Mouse (Mus musculus) heart, embryonic 11.5 days (tissue): ENCODE results near the gene Hspb9. TPM values are rescaled to one million over a fixed set of nuclear protein-coding genes. Genes with fewer than 3 reads are reported as not detected.

Source experiments
- ATAC-seq: fragments of 200-750 bp; cut with Nextera tagmentation; replicated peaks from 2 replicates; pipeline ENCODE4 v1.8.0; 2017; ENCODE audit warnings: moderate library complexity; ENCODE audit not compliant: insufficient number of reproducible peaks, low FRiP score, low TSS enrichment
- H3K27ac ChIP-seq: fragments of 300-500 bp; sonication (generic); 2 replicates; pipeline ENCODE4 v1.5.1; 2014; ENCODE audit warnings: mild to moderate bottlenecking, low read depth, low read length
- H3K27me3 ChIP-seq: fragments of 300-500 bp; sonication (generic); 2 replicates; pipeline ENCODE4 v1.6.1; 2014; ENCODE audit warnings: mild to moderate bottlenecking, low read length, mixed read lengths; ENCODE audit not compliant: control insufficient read depth, insufficient read depth
- H3K36me3 ChIP-seq: fragments of 300-500 bp; sonication (generic); 2 replicates; pipeline ENCODE4 v1.6.1; 2014; ENCODE audit warnings: mild to moderate bottlenecking, low read length, moderate library complexity, mixed read lengths; ENCODE audit not compliant: control insufficient read depth, insufficient read depth
- H3K4me1 ChIP-seq: fragments of 300-500 bp; sonication (generic); 2 replicates; pipeline ENCODE4 v1.6.1; 2014; ENCODE audit warnings: low read length; ENCODE audit not compliant: control insufficient read depth, insufficient read depth
- H3K4me2 ChIP-seq: fragments of 300-500 bp; sonication (generic); 2 replicates; pipeline ENCODE4 v1.6.1; 2014; ENCODE audit warnings: mild to moderate bottlenecking, moderate library complexity
- H3K4me3 ChIP-seq: fragments of 300-500 bp; sonication (generic); 2 replicates; pipeline ENCODE4 v1.5.1; 2014; ENCODE audit warnings: low read depth, low read length
- H3K9ac ChIP-seq: fragments of 300-500 bp; sonication (generic); 2 replicates; pipeline ENCODE4 v1.6.1; 2014; ENCODE audit warnings: mild to moderate bottlenecking, low read depth, low read length, moderate library complexity
- H3K9me3 ChIP-seq: fragments of 300-500 bp; sonication (generic); replicated peaks from 2 replicates; pipeline ENCODE4 v1.6.1; 2016; ENCODE audit warnings: low read length; ENCODE audit not compliant: control insufficient read depth
- WGBS: fragments of 180-500 bp; shearing (Covaris S2); extraction: QIAGEN DNeasy Blood & Tissue Kit; methylation state at CpG from one replicate; pipeline ENCODE4 v1.1.7; 2014; ENCODE audit not compliant: insufficient replicate concordance; 5-methylcytosine and 5-hydroxymethylcytosine counted together
- polyA plus RNA-seq: library from polyadenylated mRNA; unstranded; fragments of >200 nt; fragmentation: Nextera tagmentation; extraction: Ambion mirVana; gene quantifications from 2 replicates; pipeline ENCODE4 v1.2.1, GENCODE M21; 2014

Gene Hspb9
- polyA plus RNA-seq, 1 experiment from 2014 or later, result not detected

DNA sequence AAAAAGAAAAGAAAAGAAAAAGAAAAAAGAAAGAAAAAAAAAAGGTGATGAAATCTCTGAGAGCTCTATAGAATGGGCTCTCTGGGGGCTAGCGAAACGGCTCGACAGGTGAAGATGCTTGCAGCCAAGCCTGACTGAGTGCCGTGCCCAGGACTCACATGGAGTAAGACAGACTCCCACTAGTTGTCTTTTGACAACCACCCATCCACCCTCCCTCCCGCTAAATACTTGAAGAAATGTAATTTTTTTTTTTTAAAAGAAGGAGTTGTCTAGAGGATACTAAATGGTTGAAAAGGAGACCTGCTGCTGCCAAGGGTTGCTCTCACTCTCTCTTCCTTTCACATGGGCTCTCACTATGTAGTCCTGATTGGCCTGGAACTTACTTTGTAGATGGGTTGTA is 25.1 kb downstream of the Hspb9 start:
- peak overlapping the region; percentile 77 for H3K9ac ChIP-seq
- WGBS, result 21% methylated on average over 5 of the region's 5 CpGs
- H3K9me3 ChIP-seq, result no peaks in the 10 kb centered on the region
- peak overlapping the region; percentile 80 for H3K27ac ChIP-seq
- H3K4me1 ChIP-seq, result peaks cover 19% of the 10 kb centered on the region
- ATAC-seq, result no peak
- no peaks in the 10 kb centered on the region for H3K36me3 ChIP-seq
- peak overlapping the region; percentile 81 for H3K4me2 ChIP-seq
- peaks cover 6% of the 10 kb centered on the region; the same call in 1 of the 2 replicates for H3K27me3 ChIP-seq
- H3K4me3 ChIP-seq, result peak overlapping the region; percentile 99

DNA sequence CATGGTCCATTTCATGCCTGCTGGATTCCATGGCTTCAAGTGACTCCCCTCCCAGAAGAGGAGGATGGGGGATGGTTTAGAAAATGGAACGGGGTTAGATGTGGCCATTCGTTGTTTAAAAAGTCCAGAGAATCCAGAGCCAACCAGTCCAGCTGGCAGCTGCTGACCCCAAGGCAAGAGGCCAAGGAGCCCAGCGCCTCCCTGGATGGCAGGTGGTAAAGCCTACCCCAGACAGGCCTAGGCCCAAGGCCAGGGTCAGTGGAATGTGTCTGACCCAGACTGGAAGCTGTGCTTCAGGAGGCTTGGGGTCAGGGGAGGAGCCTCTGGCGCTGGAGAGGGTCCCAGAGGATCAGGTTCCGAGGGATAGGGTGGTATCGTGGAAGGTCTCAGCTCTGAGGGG is 27.7 kb downstream of the Hspb9 start:
- H3K27me3 ChIP-seq, result peaks cover 13% of the 10 kb centered on the region
- no peak overlapping the region for H3K27ac ChIP-seq
- no peak overlapping the region for H3K4me3 ChIP-seq
- H3K4me2 ChIP-seq, result no peak overlapping the region
- H3K36me3 ChIP-seq, result no peaks in the 10 kb centered on the region
- no peak for ATAC-seq
- H3K4me1 ChIP-seq, result peaks cover 13% of the 10 kb centered on the region
- no peaks in the 10 kb centered on the region for H3K9me3 ChIP-seq
- WGBS, result 65% methylated on average over 6 of the region's 6 CpGs
- H3K9ac ChIP-seq, result no peak overlapping the region

DNA sequence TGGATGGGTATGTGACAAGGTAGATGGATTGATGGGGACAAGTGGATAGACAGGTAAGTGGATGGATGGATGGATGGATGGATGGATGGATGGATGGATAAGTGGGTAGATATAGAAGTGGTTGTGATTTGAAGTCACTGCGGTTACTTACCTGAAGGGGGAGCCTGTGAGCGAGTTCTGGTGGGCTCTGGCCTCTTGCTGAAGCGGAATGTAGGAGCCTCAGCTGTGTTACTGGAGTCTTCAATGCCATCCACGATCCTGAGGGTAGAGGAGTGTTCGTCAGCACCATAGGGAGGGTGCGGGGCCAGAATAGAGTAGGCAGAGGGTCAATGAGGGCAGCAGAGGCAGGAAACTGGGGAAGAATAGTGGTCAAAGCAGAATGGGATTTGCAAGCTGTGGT is 31.4 kb downstream of the Hspb9 start:
- no peak for ATAC-seq
- no peaks in the 10 kb centered on the region for H3K36me3 ChIP-seq
- no peak overlapping the region for H3K4me2 ChIP-seq
- peaks cover 49% of the 10 kb centered on the region for H3K27me3 ChIP-seq
- 12% methylated on average over 6 of the region's 6 CpGs for WGBS
- no peak overlapping the region for H3K27ac ChIP-seq
- no peak overlapping the region for H3K4me3 ChIP-seq
- H3K4me1 ChIP-seq, result no peaks in the 10 kb centered on the region
- no peaks in the 10 kb centered on the region for H3K9me3 ChIP-seq
- H3K9ac ChIP-seq, result no peak overlapping the region

GRCm38 (mm10) chr11:100746546-100746945 is 32.9 kb downstream of the Hspb9 start:
- H3K36me3 ChIP-seq, result no peaks in the 10 kb centered on the region
- 74% methylated on average over 10 of the region's 10 CpGs for WGBS
- H3K4me1 ChIP-seq, result no peaks in the 10 kb centered on the region
- H3K27me3 ChIP-seq, result peaks cover 49% of the 10 kb centered on the region
- H3K9me3 ChIP-seq, result no peaks in the 10 kb centered on the region
- no peak for ATAC-seq
- no peak overlapping the region for H3K4me3 ChIP-seq
- H3K4me2 ChIP-seq, result no peak overlapping the region
- no peak overlapping the region for H3K27ac ChIP-seq
- no peak overlapping the region for H3K9ac ChIP-seq

DNA sequence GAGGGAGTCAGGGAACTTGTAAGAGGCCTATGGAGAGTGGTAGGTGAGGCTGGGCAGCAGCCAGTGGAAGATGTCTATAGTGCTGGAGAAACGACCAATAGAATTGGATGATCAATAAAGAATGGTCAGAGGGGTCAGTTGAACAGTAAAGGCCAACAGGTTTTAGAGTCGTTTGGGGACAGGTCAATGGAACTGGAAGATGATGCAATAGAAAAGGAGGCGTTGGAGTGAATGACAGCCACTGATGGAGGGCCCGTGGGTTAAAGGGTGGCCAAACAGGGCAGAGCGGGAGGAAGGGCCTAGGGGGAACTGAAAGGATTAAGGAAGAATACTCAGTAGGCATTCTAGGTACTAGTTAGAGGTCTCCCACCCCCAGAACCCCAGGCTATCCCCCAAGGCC is 33.5 kb downstream of the Hspb9 start:
- no peak overlapping the region for H3K27ac ChIP-seq
- 67% methylated on average over 5 of the region's 5 CpGs for WGBS
- H3K4me1 ChIP-seq, result no peaks in the 10 kb centered on the region
- H3K9ac ChIP-seq, result no peak overlapping the region
- H3K9me3 ChIP-seq, result no peaks in the 10 kb centered on the region
- H3K36me3 ChIP-seq, result no peaks in the 10 kb centered on the region
- H3K27me3 ChIP-seq, result peaks cover 52% of the 10 kb centered on the region
- no peak overlapping the region for H3K4me3 ChIP-seq
- ATAC-seq, result no peak
- H3K4me2 ChIP-seq, result no peak overlapping the region

DNA sequence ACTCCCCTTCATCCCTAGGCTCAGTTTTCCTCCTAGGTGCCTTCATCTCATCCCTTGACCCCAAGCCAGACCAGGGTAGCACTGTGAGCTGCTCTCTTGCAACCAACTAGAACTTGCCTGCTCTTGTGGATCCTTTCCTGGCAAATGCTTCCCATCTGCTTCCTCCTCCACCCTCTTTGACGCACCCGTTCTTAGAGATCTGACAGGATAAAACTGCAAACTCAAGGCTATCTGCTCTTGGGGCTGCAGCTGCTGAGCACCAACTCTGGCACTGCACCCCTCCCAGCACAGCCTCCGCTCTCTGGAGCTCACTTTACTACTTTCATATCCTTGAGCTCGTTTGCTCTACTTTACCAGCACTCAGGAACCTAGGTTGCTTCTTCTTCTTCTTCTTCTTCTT is 35.0 kb downstream of the Hspb9 start:
- H3K27me3 ChIP-seq, result peaks cover 57% of the 10 kb centered on the region
- H3K4me2 ChIP-seq, result no peak overlapping the region
- H3K9me3 ChIP-seq, result no peaks in the 10 kb centered on the region
- no peaks in the 10 kb centered on the region for H3K4me1 ChIP-seq
- ATAC-seq, result no peak
- no peak overlapping the region for H3K27ac ChIP-seq
- no peak overlapping the region for H3K4me3 ChIP-seq
- no peak overlapping the region for H3K9ac ChIP-seq
- H3K36me3 ChIP-seq, result no peaks in the 10 kb centered on the region
- 63% methylated on average over 4 of the region's 4 CpGs for WGBS

GRCm38 (mm10) chr11:100749469-100749868 is 35.8 kb downstream of the Hspb9 start:
- H3K9me3 ChIP-seq, result no peaks in the 10 kb centered on the region
- H3K9ac ChIP-seq, result no peak overlapping the region
- H3K27ac ChIP-seq, result no peak overlapping the region
- 31% methylated on average over 25 of the region's 25 CpGs for WGBS
- no peaks in the 10 kb centered on the region for H3K36me3 ChIP-seq
- no peaks in the 10 kb centered on the region for H3K4me1 ChIP-seq
- ATAC-seq, result no peak
- H3K4me3 ChIP-seq, result no peak overlapping the region
- H3K27me3 ChIP-seq, result peaks cover 60% of the 10 kb centered on the region
- H3K4me2 ChIP-seq, result no peak overlapping the region

GRCm38 (mm10) chr11:100750127-100750526 is 36.5 kb downstream of the Hspb9 start:
- Histone ChIP-seq H3K9me3 (no peaks in the 10 kb centered on the region), H3K27me3 (peaks cover 63% of the 10 kb centered on the region), H3K4me1 (no peaks in the 10 kb centered on the region), H3K27ac (no peak overlapping the region), H3K4me2 (no peak overlapping the region), H3K36me3 (no peaks in the 10 kb centered on the region), H3K9ac (no peak overlapping the region), H3K4me3 (no peak overlapping the region)
- 78% methylated on average over 16 of the region's 16 CpGs for WGBS
- ATAC-seq, result no peak

DNA sequence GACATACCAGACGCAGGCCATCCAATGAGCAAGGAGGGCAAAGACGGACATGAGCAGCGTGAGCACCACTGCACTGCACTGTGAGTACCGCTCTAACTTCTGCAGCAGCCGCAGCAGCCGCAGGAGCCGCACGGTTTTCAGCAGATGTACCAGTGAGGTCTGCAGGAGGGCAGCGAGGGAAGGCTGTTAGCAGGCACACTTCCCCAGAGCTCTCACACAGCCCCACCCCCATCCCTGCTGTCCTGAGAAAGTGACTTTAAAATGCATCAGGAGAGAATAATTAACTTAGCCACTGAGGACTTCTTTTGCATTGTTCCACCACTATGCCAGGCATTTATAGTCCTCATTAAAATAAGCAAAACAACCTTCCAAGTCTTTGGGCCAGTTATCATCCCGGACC is 38.6 kb downstream of the Hspb9 start:
- no peak overlapping the region for H3K4me2 ChIP-seq
- no peak for ATAC-seq
- H3K27ac ChIP-seq, result no peak overlapping the region
- H3K9me3 ChIP-seq, result no peaks in the 10 kb centered on the region
- no peak overlapping the region for H3K9ac ChIP-seq
- 27% methylated on average over 10 of the region's 10 CpGs for WGBS
- no peaks in the 10 kb centered on the region for H3K36me3 ChIP-seq
- peaks cover 56% of the 10 kb centered on the region for H3K27me3 ChIP-seq
- no peak overlapping the region for H3K4me3 ChIP-seq
- no peaks in the 10 kb centered on the region for H3K4me1 ChIP-seq
